Mouse (Mus musculus) heart, postnatal 14 days (tissue): ENCODE data around the gene Gper1. TPM values are rescaled to one million over a fixed set of nuclear protein-coding genes. Genes with fewer than 3 reads are reported as not detected.

Experiments used
- DNase-seq, 2 experiments: peaks; one replicate each; pipeline ENCODE4 v3.0.0; 2021 to 2022
- intact Hi-C: fragments of 180-260 bp; cut with DNase I; formaldehyde crosslinking; loops from one replicate; pipeline ENCODE4 v1.15.1; 2025
- total RNA-seq, 2 experiments: library from RNA; stranded (reverse); gene quantifications; 2 replicates each; pipeline ENCODE4 v1.2.3; 2021

The Gper1 gene
- total RNA-seq, 2 experiments from 2014 or later: 2.7 TPM

- intact Hi-C loops: no loop called here
These were observed 13.5 kb upstream of the Gper1 start for GRCm38 (mm10) chr5:139409412-139409811.

GRCm38 (mm10) chr5:139410056-139410455, 12.9 kb upstream of the Gper1 start:
- intact Hi-C loops: no loop called here
- DNase-seq: no peak

More at GRCm38 (mm10) chr5:139409412-139409811, 13.5 kb upstream of the Gper1 start:
- peak; percentile 73 to 78 for DNase-seq

GRCm38 (mm10) chr5:139411117-139411516, 11.8 kb upstream of the Gper1 start:
- intact Hi-C loops: no loop called here
- no peak for DNase-seq

DNA sequence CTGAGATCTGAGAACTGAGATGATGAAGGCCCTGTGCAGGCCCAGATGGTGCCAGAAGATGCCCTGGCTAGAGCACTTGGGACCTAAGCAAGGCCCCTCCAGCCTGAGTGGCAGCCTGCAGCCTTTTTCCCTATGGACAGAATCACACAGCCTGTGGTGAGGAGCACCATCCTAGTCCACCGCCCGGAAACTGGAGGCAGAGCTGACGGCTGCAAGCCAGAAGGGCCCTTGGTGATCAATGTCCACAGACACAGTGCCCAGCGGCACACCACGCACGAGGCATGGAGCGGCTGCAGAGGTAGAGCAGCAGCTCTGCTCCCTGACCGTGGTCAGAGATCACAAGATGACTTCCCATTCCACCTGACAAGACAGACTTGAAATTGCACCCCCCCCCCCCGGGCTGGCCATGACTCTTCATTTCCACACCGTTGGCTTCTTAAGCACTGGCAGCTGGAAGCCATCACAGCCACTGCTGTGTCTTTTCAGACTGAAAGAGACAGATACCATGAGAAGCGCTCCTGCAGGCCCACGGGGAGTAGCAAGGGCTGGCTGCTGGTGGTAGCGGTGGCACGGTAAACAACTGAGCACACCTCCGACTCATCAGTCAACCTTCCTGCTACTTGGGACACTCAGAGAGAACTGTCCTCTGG, 11.2 kb upstream of the Gper1 start:
- no peak for DNase-seq
- intact Hi-C loops: no loop called here

DNA sequence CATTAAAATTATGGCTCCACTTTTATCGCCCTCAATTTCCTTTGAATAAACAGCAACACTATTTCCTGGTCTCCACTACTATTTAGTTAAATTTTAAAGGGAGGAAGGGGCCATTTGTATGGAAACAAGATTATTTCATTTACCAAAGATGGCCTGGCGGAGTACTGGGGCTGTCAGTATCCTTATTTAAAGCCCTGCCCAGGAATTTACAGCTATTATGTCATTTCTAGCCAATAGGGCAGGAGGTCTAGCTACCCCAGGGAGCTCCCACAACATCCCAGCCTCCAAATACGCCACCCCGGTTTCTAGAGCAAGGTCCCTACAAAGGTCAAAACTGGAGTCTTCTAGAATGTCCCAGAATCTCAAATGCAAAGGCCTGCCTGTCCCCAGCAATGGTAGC, 9.4 kb upstream of the Gper1 start:
- no peak for DNase-seq
- intact Hi-C loops: no loop called here

DNA sequence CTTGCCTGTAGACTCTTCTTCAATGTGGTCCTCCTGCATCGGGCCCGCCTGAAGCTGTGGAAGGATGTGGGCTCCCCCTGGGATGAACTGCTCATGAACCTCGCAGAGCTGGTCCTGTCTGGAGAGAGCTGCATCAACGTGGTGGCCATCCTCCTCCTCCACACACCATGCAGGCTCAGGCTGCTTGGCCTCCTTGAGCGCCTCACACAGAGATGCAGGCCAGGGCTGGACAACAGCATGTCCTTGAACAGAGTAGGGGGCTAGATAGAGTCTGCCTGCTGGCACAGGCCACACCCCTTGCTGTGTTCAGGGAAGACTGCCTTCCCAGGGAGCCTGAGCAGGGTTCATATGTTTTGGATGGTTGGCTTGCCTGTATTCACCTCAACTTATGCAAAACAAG, 8.0 kb upstream of the Gper1 start:
- intact Hi-C loops: no loop called here
- DNase-seq: no peak

DNA sequence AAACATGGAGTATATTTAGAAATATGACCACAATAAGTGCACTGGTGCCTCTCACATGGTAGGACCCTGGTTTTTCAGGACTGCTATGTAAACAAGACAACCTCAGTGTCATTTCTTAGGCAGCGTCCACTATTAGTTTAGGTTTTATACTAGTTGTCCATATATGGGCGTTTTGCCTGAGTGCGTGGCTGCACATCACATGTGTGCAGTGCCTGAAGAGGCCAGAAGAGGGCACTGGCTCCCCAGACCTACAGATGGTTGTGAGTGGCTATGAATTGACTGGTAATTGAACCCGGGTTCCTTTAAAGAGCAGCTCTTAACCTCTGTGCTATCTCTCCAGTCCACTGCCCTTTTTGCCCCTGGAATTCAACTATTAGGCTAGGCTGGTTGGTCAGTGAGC, 6.0 kb upstream of the Gper1 start:
- no peak for DNase-seq
- intact Hi-C loops: no loop called here

- intact Hi-C loops: no loop called here
- DNase-seq: no peak
These were observed 5.5 kb upstream of the Gper1 start for GRCm38 (mm10) chr5:139417480-139417879.

- intact Hi-C loops: no loop called here
These were observed 4.8 kb upstream of the Gper1 start for GRCm38 (mm10) chr5:139418110-139418509.

DNA sequence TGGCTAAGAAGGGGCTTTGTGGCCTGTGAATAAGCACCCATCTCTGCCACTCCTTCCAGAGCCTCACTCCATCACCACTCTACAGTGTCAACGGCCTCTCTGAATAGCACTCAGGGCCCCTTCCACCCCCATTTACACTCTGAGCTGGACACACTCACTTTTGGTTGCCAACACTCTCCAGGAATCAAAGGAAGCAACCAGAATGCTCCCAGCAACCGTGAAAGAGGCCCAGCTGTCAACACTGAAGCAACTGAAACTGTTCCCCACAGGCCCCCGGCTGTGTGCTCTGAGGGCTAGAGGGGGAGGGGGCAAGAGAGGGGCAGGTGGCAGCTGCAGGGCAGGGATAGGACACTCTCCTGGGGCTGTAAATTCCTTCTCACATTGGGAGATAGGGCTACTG, 4.3 kb upstream of the Gper1 start:
- intact Hi-C loops: no loop called here
- DNase-seq: no peak

More at GRCm38 (mm10) chr5:139418110-139418509, 4.8 kb upstream of the Gper1 start:
- DNase-seq: no peak

DNA sequence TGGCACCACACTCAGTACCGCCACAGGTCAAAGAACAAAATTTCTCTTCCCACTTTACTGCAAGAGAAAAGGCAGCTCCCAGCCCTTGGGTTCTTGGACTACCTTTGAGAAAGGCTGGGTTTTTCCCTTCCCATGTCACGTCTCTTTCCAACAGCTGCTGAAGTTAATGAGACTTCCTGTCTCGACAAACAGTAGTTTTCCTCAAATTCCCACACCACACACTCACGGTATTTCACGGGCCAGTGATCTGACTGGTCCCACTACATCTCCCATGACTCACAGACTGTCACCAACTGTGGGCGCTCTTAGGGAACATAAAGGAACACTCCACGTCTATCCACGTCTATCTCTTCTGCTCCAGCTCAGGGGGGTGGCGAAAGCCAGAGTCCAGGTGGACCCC, 2.2 kb downstream of the Gper1 start:
- DNase-seq: no peak
- intact Hi-C loops: no loop called here

GRCm38 (mm10) chr5:139427001-139427400, 4.0 kb downstream of the Gper1 start:
- no peak for DNase-seq
- intact Hi-C loops: no loop called here

DNA sequence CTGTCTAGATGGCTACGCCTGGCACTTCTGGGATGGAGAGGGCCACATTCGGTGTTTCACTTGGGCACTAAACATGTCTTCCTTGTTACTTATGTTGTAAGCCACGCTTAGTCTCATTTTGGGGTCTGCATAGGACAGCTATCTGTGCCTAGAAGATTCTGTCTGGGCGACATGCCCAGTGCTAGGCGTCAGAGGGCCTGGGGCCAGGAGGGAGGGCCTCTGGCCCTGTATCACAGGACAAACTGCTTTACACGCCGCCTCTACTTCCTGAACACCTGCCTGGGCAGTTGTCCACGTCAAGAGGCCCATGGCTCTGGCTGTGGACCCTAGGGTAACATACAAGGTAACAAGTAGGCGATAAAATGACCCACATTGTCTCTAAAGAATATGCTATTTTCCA, 5.0 kb downstream of the Gper1 start:
- peak; percentile 60 to 62 for DNase-seq

DNA sequence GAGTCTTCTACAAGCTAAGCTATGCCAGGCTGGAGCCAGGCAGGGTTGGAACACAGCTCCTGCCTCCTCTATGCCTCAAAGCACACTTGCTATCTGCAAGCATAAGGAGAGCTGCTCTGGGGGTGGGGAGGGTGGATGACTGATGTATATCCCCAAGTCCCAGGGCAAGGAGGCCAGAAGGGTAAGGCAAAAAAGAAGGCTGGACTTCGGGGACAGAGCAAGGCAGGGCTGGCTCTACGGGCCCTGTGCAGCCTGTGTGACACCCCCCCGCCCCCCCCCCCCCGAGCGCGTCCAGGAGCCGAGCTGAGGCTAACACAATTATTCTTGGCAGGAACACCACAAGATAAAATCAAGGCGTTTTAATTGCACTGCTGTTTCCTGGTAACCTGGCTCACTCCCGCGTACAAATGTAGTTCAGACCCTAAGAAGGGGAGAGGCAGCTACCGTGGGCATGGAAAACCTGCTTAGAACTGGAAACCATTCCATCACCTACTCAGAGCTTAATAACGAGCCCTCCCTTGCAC, 6.9 kb downstream of the Gper1 start:
- no peak for DNase-seq

More for the DNA sequence above, 5.0 kb downstream of the Gper1 start:
- intact Hi-C loops: no loop called here

DNA sequence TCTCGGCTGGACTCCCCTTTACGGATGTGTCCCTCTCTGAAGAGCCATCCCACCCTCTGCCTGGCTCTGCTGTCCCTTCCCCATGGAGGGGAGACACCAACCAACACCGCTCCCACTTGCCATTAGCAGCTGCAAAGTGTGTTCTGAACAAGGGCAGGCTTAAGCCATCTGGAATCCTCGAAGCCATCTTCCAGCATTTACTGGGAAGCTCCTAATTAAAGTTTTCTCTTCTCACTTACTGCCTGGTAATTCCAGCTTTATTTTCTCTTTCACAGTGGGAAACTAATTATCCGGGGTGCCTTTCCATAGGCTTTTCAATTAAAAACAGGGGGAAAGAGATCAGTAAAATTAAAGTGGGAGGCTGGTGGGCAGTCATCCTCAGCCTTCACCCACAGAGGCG, 9.4 kb downstream of the Gper1 start:
- intact Hi-C loops: no loop called here

More for the DNA sequence above, 6.9 kb downstream of the Gper1 start:
- intact Hi-C loops: no loop called here

DNA sequence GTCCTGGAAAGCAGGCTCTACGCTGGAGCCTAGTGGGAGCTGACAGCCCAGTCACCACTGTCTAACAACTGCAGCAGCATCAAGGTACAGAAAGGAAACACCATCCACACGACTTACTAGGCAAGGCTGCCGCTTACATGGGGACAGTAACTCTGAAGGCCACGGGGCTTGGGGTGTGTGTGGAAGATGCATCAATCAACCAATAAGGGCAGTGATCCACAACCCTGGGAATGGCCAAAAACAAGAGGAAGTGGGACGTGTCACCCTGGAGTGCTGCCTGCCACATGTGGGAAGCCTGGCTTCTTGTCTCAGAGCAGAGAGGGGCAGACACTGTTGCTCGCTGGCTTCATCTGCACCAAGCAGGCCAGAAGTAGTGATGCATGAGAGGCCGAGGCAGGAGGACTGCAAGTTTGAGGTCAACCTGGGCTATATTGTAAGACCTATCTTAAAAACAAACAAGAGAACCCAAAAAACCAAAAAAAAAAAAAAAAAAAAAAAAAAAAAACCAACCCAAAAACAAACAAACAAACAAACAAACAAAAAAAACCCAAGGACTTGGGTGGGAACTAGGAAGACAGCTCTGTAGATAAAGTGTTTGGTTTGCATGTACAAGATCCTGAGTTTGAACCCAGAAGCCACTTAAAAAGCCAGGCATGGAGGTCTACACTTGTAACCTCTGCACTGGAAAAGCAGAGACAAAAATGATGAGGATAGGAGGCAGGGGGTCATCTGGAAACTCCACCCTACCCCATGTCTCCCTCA, 10.0 kb downstream of the Gper1 start:
- intact Hi-C loops: no loop called here
- no peak for DNase-seq

More for the DNA sequence above, 9.4 kb downstream of the Gper1 start:
- no peak for DNase-seq

- DNase-seq: peak in 1 of 2 experiments; percentile 26
- intact Hi-C loops: no loop called here
These were observed 11.1 kb downstream of the Gper1 start for GRCm38 (mm10) chr5:139433842-139434568.

DNA sequence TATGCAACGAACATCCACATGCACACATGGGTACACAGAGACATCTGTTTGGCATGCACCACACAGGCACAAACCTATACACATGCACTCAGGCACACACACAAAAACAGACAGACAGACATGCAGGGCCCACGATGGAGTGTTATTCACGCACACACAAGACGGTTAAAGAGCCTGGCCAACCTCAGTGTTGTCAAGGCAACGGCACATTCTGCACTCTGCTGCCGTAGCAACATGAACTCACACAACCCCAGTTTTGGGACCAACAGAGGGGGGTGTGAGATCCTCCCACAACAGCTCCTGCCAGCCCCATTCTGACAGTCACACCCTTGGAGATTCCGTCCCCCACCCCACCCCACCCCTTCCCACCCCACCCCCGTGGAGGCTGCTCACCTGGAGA, 12.0 kb downstream of the Gper1 start:
- intact Hi-C loops: no loop called here
- DNase-seq: no peak

GRCm38 (mm10) chr5:139437769-139438168, 14.8 kb downstream of the Gper1 start:
- DNase-seq: no peak
- intact Hi-C loops: no loop called here

DNA sequence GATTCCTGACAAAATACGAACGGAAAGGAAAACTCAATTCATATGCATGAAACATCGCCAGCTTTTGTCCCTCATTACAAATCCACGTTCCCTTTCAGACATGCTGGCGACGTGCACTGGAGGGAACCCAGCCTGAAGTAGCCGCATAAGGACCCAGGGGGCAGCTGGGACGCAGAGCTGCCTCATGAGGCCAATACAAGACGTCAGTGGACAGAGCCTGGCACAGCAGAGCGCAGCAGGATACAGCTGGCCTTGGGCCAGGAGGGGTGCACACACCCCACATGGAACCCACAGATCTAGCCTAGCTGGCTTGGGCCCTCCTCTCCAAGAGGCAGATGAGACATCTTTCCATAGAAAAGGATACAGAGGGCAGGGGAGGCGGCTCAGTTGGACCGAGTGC, 15.5 kb downstream of the Gper1 start:
- DNase-seq: no peak

GRCm38 (mm10) chr5:139440451-139440850, 17.5 kb downstream of the Gper1 start:
- intact Hi-C loops: no loop called here
- DNase-seq: peak in 1 of 2 experiments; percentile 58

More for the DNA sequence above, 15.5 kb downstream of the Gper1 start:
- intact Hi-C loops: no loop called here
